Mouse (Mus musculus): ENCODE measurements at regions not wholly inside any gene's neighbourhood (a gene's known extent, or its start where the extent isn't known, plus 50 kb on each side); places are given as distances from the start of the nearest gene placed in this dataset.

DNA sequence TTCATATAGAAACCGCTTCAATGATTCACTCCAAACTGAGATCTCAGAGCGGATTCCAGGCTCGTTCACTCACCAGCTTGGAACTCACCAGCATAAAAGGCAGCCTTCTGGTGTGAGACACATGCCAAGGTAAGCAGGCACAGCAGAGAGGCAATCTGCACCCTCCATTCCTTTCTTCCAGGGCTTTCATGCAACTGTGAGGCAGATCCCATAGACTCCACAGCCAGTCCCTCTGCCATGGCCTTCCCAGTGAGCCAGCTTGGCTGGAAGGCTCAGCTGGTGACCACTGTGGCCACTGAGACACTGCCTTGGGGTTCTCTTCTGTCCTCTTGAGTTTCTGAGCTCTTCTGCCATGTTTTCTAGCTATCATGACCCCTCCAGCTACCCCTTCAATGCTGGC, 84.5 kb upstream of the Gm9887 start:
- ATAC-seq (replicated peaks; ENCODE audit: poor library complexity, severe bottlenecking): no peak

DNA sequence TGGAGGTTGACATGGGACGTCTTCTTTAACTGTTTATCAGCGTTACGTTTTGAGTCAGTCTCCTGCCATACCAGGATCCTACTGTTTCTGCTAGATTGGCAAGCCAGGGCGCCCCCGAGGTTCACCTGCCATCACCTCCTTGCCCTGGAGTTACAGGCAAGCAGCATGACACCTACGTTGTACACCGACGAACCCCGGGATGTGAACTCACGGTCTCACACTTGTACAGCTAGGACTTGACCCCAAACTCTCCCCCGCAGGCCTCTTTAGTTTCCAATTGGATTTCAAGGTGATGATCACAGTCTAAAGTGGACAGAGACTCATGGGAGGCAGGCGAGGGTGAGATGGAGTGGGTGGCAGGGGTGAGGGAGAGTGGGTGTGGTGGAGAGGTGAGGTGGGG, 83.9 kb upstream of the Gm9887 start:
- no peak for ATAC-seq (replicated peaks; ENCODE audit: poor library complexity, severe bottlenecking)

DNA sequence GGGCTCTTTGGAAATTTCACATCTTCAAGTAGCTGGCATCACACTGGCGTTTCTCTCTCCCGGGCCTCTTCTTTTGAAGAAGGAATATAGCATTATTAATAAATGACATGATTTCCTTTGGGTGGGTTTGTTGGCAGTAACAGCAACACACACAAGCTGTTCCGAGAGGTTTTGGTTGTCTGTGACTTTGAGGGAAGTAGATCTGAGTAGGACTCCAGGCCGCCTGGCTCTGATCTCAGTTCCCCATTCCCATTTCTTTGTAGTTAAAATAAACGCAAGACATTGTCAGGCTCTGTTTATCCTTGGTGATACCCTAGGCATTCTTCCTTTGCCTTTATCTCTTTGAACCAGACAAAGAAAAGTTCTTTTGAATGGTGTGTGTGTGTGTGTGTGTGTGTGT, 83.3 kb upstream of the Gm9887 start:
- ATAC-seq (replicated peaks; ENCODE audit: poor library complexity, severe bottlenecking): peak; percentile 61

DNA sequence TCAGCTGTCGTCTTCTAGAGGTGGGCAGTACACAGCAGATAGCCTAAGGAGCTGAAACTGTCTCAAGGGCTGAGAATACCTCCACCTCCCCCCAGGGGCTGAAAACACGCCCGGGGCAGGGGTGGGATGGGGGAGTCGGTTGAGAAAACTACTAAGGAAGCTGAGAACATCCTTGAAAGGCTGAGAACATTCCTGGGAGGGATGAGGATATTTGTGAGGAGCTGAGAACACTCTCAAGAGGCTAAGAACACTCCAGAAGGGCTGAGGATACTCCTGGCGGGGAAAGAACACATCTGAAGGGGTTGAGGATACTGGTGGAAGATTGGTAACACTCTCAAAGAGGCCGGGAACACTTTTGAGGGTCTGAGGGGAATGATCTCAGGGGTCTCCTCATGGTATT, 81.3 kb upstream of the Gm9887 start:
- no peak for ATAC-seq (replicated peaks; ENCODE audit: poor library complexity, severe bottlenecking)

DNA sequence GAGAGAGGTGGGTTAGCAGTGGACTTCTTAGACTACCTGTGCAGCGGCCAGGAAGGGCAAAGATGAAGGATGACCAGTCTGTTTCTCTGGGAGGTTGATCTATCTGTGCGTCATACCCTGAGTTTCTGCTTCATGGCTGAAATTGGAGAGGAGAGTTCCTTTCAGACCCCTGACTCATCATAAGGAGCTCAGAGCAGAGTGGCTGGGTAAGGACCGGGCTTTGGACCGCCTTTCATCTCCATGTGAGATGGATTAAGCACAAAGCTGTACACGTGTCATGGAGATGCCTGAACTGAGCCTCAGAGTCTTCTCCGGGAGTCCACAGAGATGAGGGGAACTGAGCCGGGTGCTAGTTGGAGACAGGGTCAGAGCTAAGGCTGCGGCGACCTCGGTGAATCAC, 80.7 kb upstream of the Gm9887 start:
- no peak for ATAC-seq (replicated peaks; ENCODE audit: poor library complexity, severe bottlenecking)

DNA sequence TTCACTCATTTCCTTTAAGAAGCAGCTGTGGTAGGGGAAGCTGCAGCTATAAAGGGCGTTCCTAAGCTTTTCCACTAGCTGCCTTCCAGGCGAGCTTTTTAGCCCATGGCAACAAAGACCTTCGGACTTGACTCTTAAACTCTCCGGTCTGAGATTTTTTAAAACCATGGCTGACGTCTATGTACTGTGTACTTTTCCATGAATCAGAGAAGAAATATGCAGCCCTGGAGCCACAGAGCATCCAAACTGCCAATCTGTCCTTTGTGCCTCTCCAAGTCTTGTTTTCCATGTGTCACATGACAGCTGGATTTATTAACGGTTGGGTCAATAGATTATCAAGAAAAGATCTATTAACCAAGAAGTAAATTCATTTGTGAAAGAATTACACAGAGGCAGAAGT, 78.9 kb upstream of the Gm9887 start:
- ATAC-seq (replicated peaks; ENCODE audit: poor library complexity, severe bottlenecking): no peak

DNA sequence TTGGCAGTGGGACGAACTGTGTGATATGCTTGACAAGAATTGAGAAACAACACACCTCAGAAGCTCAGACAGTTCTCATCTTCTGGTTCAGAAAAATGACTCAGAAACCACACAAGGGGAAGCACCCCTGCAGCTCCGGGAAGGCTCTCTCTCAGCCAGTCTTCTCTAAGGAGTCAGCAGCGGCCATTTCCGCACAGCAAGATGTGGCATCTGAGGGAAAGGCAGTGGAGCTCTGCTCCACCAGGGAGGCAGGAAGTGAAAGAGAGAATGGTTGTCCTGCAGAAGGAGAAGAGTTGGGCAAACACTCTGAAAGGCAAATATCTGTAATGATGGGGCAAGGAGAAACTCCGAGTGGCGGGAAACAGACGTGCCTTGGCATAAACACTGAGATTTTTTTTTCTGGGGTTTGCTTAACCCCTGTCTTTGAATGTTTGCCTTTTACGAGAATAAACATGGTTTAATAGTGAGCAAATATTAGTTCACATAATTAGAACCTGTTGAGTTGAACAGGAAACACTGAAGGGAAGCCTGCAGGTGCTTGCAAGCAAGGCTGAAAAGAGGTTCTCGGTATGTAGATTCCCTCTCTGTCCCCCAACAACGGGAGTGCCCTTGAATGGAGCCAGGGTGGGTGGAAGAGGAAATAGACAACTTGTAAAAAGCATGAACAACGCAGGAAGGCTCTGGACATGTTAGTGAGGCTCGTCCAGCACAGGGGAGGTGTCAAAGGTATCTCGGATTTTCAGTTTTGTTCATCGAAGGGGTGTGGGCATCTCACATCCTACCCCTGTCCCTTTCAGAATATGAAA, 75.9 kb upstream of the Gm9887 start:
- peak; percentile 89 for ATAC-seq (replicated peaks; ENCODE audit: poor library complexity, severe bottlenecking)

DNA sequence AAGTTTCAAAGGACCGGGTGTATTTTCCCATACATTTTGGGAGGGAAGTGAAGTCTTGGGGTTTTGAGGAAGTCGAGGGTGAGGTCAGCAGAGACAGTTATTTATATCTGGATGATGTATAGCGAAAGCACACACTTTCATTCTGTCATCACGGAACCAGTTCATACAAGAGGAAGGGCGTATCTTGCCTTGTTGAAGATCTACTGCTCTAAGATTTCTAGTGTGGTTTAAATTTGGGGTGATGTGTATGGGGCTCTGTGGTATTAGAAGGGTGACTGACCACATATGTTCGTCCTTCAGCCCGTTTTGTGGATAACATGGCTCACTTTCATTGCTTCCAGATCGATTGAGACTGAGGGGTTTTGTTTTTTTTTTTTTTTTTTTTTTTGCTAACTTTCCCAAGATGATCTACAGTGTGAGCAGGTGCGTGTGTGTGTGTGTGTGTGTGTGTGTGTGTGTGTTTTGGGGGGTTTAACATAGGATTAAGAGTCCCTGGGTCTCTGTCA, 75.1 kb upstream of the Gm9887 start:
- ATAC-seq (replicated peaks; ENCODE audit: poor library complexity, severe bottlenecking): peak; percentile 66

DNA sequence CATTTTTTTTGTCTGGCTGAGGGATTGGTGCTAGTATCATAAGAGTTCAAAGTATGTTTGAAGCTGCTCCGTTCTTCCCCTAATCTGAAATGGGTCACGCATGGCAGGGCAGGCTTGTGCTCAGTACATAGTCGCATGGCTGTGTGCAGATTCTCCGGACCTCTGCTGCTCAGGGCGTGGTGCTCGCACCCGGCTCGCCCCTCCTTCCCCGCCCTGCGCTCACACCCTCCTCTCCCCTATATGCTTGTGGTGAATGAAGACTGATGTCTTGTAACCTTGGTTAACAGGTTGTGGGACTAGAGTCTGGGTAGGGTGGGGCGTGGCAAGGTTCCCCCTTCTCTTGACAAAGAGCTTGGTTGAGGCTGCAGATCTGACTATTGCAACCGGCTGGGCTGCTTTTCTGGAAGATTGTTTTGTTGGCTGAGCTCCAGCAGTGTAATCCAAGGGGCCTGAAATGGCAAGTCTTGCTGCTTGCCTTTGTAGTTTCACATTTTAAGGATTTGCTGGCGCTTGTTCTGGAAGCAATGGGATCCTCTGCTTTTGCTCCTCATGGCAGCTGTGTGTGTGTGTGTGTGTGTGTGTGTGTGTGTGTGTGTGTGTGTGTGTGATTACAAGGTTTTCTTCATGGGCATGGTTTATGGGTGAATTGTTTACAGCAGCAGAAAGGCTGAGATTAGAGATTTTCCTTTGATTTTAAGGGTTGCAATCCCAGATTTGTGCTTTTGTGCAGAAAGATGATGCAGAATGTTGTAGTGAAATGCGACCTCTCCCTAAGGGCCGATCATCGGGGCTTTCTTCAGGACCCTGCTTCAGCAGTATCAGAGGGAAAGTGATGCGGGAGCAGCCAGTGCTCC, 74.4 kb upstream of the Gm9887 start:
- peak; percentile 70 for ATAC-seq (replicated peaks; ENCODE audit: poor library complexity, severe bottlenecking)

DNA sequence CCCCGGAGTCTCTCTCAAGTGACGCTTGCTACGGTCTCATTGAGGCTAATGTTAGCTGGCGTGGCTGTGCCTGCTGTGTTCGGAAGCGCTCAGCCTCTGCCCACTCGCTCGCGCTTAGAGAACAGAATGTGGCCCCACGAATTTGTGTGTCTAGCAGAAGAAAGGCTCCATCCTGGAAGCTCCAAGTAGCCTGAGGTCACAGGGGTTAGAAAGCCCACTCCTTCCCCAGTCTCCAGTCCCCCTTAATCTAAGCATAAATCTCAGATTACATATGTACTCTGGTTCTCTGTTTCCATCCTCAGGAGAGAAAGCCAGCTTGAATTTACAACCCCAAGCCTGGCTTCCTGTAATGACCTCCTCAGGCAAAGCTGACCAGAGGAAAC, 73.8 kb upstream of the Gm9887 start:
- no peak for ATAC-seq (replicated peaks; ENCODE audit: poor library complexity, severe bottlenecking)

DNA sequence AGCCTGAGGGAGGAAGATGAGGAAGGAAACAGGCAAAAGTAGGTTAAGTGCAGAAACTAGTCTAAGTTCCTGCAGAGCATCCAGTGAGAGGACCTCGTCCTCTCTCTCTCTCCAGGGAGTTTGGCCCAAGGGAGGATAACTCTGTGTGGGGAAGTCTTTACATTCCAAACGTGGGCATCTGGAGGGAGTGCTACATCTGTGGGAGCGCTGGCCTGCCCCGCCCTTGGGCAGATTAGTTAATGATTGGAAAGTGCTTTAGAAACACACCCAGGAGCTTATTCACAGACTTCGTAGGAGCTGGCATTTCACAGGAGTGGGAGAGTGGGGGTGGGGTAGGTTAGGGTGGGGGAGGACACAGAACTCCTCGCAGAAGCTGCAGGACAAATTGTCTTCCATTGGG, 70.1 kb upstream of the Gm9887 start:
- ATAC-seq (replicated peaks; ENCODE audit: poor library complexity, severe bottlenecking): no peak

DNA sequence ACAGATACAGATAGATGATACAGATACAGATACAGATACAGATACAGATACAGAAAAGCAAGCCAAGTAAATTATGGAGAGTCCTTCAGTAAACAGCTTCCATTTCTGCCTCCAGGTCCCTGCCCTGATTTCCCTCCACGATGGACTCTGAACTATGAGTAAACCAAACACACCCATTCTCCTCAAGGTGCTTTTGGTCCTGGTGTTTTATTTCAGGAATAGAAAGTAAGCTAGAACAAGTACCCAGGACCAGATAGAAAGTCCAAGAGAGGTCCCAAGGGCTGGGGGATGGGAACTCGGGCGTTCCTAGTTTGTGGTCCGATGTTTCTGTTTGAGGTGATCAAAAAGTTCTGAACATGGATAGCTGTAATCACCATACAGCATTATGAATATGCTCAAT, 69.5 kb upstream of the Gm9887 start:
- no peak for ATAC-seq (replicated peaks; ENCODE audit: poor library complexity, severe bottlenecking)

DNA sequence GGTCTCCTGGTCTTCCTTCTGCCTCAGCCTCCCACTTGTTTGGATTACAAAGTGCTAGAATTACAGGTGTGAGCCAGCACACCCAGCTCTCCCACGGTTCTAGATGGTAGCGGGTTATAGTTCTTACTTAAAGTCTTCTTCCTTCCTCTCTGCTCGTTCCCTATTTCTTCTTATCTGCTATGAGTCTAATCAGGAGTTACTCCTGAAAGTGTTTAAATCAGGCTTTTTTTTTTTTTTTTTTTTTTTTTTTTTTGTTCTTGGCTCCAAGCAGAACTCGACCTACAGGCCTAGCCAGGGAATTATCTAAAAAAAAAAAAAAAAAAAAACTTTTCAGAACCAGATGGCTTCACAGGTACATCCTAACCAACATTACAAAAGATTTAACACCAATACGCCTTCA, 66.0 kb upstream of the Gm9887 start:
- ATAC-seq (replicated peaks; ENCODE audit: poor library complexity, severe bottlenecking): no peak

DNA sequence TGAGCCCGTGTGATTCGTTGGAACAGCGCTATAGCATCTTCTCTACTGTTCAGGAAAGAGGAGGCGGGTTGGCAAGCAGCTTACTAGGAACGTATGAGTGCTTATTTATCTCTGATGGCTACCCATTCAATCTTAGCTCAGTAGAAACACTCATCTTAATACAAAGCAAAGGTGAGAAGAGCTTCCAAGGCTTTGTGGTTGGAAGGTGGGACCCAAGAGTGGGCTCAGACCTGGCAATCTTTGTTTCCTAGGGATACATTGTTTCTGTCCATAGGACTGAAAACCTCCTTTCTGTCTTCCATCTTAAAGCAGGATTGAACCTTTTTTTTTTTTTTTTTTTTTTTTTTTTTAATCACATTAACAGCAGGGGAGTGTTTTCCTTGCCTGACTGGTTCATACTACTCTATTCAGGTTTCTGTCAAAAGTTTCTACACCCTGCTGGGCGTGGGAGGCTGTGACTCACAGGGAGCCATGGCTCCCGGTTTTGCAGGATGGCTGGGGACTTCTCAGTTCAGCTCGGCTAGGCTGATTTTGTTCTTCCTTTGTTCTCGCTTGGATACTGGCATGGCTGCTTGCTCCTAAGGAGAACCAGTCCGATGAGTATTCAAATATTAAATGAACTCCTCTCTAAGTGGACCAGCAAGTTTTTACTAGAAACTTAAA, 64.7 kb upstream of the Gm9887 start:
- ATAC-seq (replicated peaks; ENCODE audit: poor library complexity, severe bottlenecking): no peak

DNA sequence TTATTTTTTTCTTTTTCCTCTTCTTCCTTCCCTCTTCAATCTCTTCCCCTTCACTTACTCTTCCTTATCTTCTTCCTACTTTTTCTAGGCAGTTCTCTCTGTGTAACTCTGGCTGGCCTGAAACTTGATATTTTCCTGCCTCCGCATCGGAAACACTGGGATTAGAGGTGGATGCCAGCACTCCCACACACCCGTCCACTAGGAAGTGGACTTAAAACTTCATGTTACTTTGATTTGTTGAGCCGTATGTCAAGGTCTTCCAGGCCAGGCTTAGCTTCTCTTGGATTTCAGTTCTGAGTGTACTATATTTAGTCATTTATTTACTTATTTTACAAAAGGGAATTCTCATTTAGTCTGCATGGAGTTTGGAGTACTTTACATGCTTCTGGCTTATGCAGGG, 62.1 kb upstream of the Gm9887 start:
- ATAC-seq (replicated peaks; ENCODE audit: poor library complexity, severe bottlenecking): no peak

DNA sequence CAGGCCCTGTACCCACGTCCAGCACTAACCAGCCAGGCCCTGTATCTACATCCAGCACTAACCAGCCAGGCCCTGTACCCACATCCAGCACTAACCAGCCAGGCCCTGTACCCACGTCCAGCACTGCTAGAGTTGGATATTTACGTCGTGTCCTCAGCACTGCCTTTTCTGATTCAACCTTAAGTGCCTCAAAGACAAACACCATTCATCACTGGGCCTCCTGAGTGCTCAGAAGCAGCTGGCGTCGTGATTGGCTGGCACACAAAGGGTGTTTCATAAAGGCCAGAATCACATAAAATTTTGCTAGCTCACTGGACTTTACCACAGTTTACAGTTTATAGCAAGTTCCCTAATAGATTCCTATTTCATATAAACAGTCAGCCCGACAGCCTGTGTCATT, 59.8 kb upstream of the Gm9887 start:
- no peak for ATAC-seq (replicated peaks; ENCODE audit: poor library complexity, severe bottlenecking)

DNA sequence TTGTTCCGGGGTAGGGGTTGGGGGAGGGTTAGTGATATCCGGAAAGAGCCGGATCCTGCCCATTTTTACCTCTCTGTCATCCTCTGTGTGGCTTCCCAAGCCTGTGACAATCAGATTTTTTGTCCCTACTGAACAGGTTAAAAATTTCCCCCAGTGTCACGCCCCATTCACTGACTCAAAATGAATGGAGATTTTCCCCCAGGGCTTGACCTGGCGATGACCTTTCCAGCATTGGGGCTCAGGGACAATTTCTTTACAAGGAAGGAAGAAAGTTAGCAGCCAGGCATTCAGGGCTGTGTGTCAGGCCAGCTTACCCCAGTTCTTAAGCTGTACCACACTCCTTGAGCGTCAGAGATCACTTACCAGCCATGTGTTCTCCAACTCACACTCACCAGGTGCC, 55.9 kb upstream of the Gm9887 start:
- ATAC-seq (replicated peaks; ENCODE audit: poor library complexity, severe bottlenecking): no peak

DNA sequence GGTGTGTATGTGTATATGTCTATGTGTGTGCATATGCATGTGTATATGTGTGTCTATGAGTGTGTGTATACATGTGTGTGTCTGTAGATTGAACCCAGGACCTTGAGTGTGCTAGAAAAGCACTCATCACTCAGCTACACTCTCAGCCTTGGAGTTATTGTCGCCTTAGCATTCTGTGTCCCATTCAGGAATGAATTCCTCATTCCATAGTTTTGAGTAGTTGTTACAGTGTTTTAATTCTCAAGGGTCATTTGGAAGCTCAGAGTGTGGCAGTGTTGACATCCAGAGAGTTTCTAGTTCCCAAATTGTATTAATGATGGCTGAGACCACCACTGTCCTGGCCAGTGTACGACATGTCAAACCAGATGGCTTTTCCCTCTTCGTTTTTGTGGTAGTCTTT, 53.4 kb upstream of the Gm9887 start:
- no peak for ATAC-seq (replicated peaks; ENCODE audit: poor library complexity, severe bottlenecking)

DNA sequence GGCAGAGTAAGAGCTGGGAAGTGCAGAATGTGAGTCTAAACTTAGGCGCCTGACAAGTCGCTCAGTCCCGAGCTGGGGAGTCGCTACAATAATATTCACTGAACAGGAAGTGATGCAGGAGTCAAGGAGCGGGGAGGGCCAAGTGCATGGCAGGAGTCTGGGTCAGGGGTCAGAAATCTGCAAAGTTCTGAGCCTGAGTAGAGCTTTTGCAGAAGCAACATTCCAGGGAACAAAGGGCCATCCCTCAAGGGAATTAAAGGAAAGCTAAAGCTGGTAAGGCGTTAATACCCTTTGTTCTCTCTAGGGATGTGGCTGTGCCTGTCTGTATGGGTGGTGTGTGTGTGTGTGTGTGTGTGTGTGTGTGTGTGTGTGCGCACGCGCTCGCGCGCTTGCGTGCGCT, 52.7 kb upstream of the Gm9887 start:
- ATAC-seq (replicated peaks; ENCODE audit: poor library complexity, severe bottlenecking): 0 out of 2 replicates have a peak, but pooled peaks have one; percentile 13
